Mouse (Mus musculus) bone marrow, adult 2 months (tissue): ENCODE measurements around the gene Wdr92. TPM values are rescaled to one million over a fixed set of nuclear protein-coding genes. Genes with fewer than 3 reads are reported as not detected.

ENCODE experiments used
- H3K27ac ChIP-seq: fragments of 200-500 bp; 2 replicates; pipeline ENCODE4 v1.5.1; 2012; ENCODE audit warnings: low read depth, mild to moderate bottlenecking, control low read depth, inconsistent platforms, low read length; ENCODE audit not compliant: control insufficient read depth, poor library complexity, insufficient read depth
- H3K4me1 ChIP-seq: fragments of 200-500 bp; 2 replicates; pipeline ENCODE4 v1.6.1; 2011; ENCODE audit warnings: low read length; ENCODE audit not compliant: control insufficient read depth, insufficient read depth
- H3K4me3 ChIP-seq: fragments of 200-500 bp; replicated peaks from 2 replicates; pipeline ENCODE3; 2011; ENCODE audit warnings: mild to moderate bottlenecking, low read depth, low read length, control low read depth; ENCODE audit not compliant: control insufficient read depth
- CTCF ChIP-seq: fragments of 200-500 bp; IDR thresholded peaks from 2 replicates; pipeline ENCODE4 v1.5.1; 2011; ENCODE audit warnings: low read length, control low read depth; ENCODE audit not compliant: control insufficient read depth, insufficient read depth
- POLR2A ChIP-seq: fragments of 200-500 bp; IDR thresholded peaks from 2 replicates; pipeline ENCODE4 v1.6.1; 2011; ENCODE audit warnings: low read depth, mild to moderate bottlenecking, control low read depth, low read length, borderline replicate concordance; ENCODE audit not compliant: control insufficient read depth
- WGBS: fragments of 180-500 bp; shearing (Covaris S2); methylation state at CpG from one replicate; pipeline ENCODE4 v1.1.7; 2018; 5-methylcytosine and 5-hydroxymethylcytosine counted together
- polyA plus RNA-seq: library from polyadenylated mRNA; stranded (reverse); fragments of >200 nt; gene quantifications from 2 replicates; pipeline ENCODE4 v1.2.4, GENCODE M21; 2011; ENCODE audit warnings: low replicate concordance; ENCODE audit not compliant: missing spikeins, insufficient read depth, insufficient read length

The Wdr92 gene
- polyA plus RNA-seq, 1 experiment, result 11.1 TPM

GRCm38 (mm10) chr11:17169262-17169661 is 12.6 kb upstream of the Wdr92 start:
- Histone ChIP-seq H3K27ac (no peak overlapping the region), H3K4me3 (no peak overlapping the region), H3K4me1 (peaks cover 1% of the 10 kb centered on the region)
- TF ChIP-seq CTCF (no peak), POLR2A (no peak)
- 85% methylated on average over 2 of the region's 2 CpGs for WGBS

- Histone ChIP-seq H3K4me3 (no peak overlapping the region), H3K4me1 (no peaks in the 10 kb centered on the region; the same call in 1 of the 2 replicates), H3K27ac (no peak overlapping the region)
- 88% methylated on average over 1 of the region's 1 CpGs for WGBS
- no peak for TF ChIP-seq CTCF
- TF ChIP-seq POLR2A, result no peak
Measured at GRCm38 (mm10) chr11:17170938-17171729, 10.8 kb upstream of the Wdr92 start.

- Histone ChIP-seq H3K4me3 (no peak overlapping the region), H3K4me1 (no peaks in the 10 kb centered on the region; the same call in 1 of the 2 replicates), H3K27ac (no peak overlapping the region)
- TF ChIP-seq POLR2A (no peak), CTCF (no peak)
- WGBS, result 67% methylated on average over 4 of the region's 4 CpGs
Measured at GRCm38 (mm10) chr11:17172300-17172699, 9.6 kb upstream of the Wdr92 start.

- Histone ChIP-seq H3K27ac (no peak overlapping the region), H3K4me1 (peaks cover 2% of the 10 kb centered on the region; the same call in 1 of the 2 replicates), H3K4me3 (no peak overlapping the region)
- WGBS, result 82% methylated on average over 1 of the region's 1 CpGs
- no peak for TF ChIP-seq POLR2A
- TF ChIP-seq CTCF, result no peak
Measured at GRCm38 (mm10) chr11:17176638-17177037, 5.3 kb upstream of the Wdr92 start.

- Histone ChIP-seq H3K4me1 (peaks cover 2% of the 10 kb centered on the region; the same call in 1 of the 2 replicates), H3K4me3 (no peak overlapping the region), H3K27ac (no peak overlapping the region; the same call in 1 of the 2 replicates)
- TF ChIP-seq POLR2A (no peak), CTCF (no peak)
- WGBS, result 24% methylated on average over 3 of the region's 3 CpGs
Measured at GRCm38 (mm10) chr11:17180753-17181152, 1.2 kb upstream of the Wdr92 start.

- TF ChIP-seq CTCF, result no peak
- TF ChIP-seq POLR2A, result no peak
- Histone ChIP-seq H3K27ac (no peak overlapping the region), H3K4me1 (peaks cover 2% of the 10 kb centered on the region; the same call in 1 of the 2 replicates), H3K4me3 (no peak overlapping the region)
- WGBS, result 82% methylated on average over 2 of the region's 2 CpGs
Measured at GRCm38 (mm10) chr11:17183165-17183564, 1.3 kb downstream of the Wdr92 start.

GRCm38 (mm10) chr11:17187649-17188048 is 5.7 kb downstream of the Wdr92 start:
- no peak overlapping the region for H3K27ac ChIP-seq
- TF ChIP-seq CTCF (no peak), POLR2A (no peak)
- no peak overlapping the region for H3K4me3 ChIP-seq
- WGBS, result 82% methylated on average over 3 of the region's 3 CpGs
- H3K4me1 ChIP-seq, result no peaks in the 10 kb centered on the region

GRCm38 (mm10) chr11:17188786-17189185 is 6.9 kb downstream of the Wdr92 start:
- Histone ChIP-seq H3K27ac (no peak overlapping the region), H3K4me3 (no peak overlapping the region)

More at GRCm38 (mm10) chr11:17188786-17189185, 6.9 kb downstream of the Wdr92 start:
- 94% methylated on average over 3 of the region's 3 CpGs for WGBS
- TF ChIP-seq POLR2A, result no peak
- no peak for TF ChIP-seq CTCF
- H3K4me1 ChIP-seq, result no peaks in the 10 kb centered on the region
